Mouse (Mus musculus): ENCODE measurements at regions not wholly inside any gene's neighbourhood (a gene's known extent, or its start where the extent isn't known, plus 50 kb on each side); places are given as distances from the start of the nearest gene placed in this dataset.

- H3K4me3 ChIP-seq (ENCODE audit: control insufficient read depth in 1 of 2, insufficient read depth in 1 of 2, low read depth in 2 of 2, low read length in 2 of 2): no peak overlapping the region
- no peaks in the 10 kb centered on the region for H3K9me3 ChIP-seq (replicated peaks; ENCODE audit: insufficient read depth, low read length)
- H3K4me1 ChIP-seq (ENCODE audit: control insufficient read depth in 1 of 2, insufficient read depth in 2 of 2, low read length in 2 of 2): no peaks in the 10 kb centered on the region
- H3K9ac ChIP-seq (ENCODE audit: control insufficient read depth, low read depth, low read length, poor library complexity, severe bottlenecking): no peak overlapping the region
- H3K79me2 ChIP-seq (ENCODE audit: control insufficient read depth, insufficient read depth, low read length, poor library complexity): no peaks in the 10 kb centered on the region
- DNase-seq (ENCODE audit: low read depth, low spot score): no peak
- TF ChIP-seq ZKSCAN1 (IDR thresholded peaks at IDR 0.05; ENCODE audit: low read depth, low read length) (no peak), ZNF384 (IDR thresholded peaks at IDR 0.05; ENCODE audit: low read depth, low read length) (no peak), KAT2A (conservative IDR thresholded peaks at IDR 0.05; ENCODE audit: low read depth, low read length) (no peak), ZMIZ1 (IDR thresholded peaks at IDR 0.05; ENCODE audit: low read depth, low read length) (no peak), USF2 (IDR thresholded peaks at IDR 0.05; ENCODE audit: borderline replicate concordance in 1 of 2, insufficient read depth in 1 of 2, low read depth in 1 of 2, low read length in 2 of 2) (no peak), TAL1 (IDR thresholded peaks at IDR 0.05; ENCODE audit: low read length) (no peak), NRF1 (IDR thresholded peaks at IDR 0.05; ENCODE audit: insufficient read depth, low read depth, low read length, poor library complexity, severe bottlenecking) (no peak), CHD2 (IDR thresholded peaks at IDR 0.05; ENCODE audit: low read length) (no peak), ZC3H11A (IDR thresholded peaks at IDR 0.05; ENCODE audit: low read depth, low read length) (no peak), MAZ (IDR thresholded peaks at IDR 0.05; ENCODE audit: low read depth, low read length) (no peak), GABPA (IDR thresholded peaks at IDR 0.05; ENCODE audit: low read depth, low read length) (no peak), RCOR1 (IDR thresholded peaks at IDR 0.05; ENCODE audit: low read depth, low read length) (no peak), E2F4 (IDR thresholded peaks at IDR 0.05; ENCODE audit: borderline replicate concordance, low read depth, low read length) (no peak), SMC3 (IDR thresholded peaks at IDR 0.05; ENCODE audit: low read depth, low read length) (no peak), MXI1 (IDR thresholded peaks at IDR 0.05; ENCODE audit: low read depth, low read length) (no peak), POLR2A (IDR thresholded peaks at IDR 0.05; ENCODE audit: control insufficient read depth in 1 of 2, insufficient read depth in 1 of 2, low read depth in 1 of 2, low read length in 2 of 2, poor library complexity in 1 of 2) (no peak), GATA1 (IDR thresholded peaks at IDR 0.05; ENCODE audit: low read depth, low read length) (no peak)
- peaks cover 2 to 3% of the 10 kb centered on the region in 2 experiments; a peak in 3 of 4 replicates for H3K27me3 ChIP-seq (ENCODE audit: control insufficient read depth in 1 of 2, insufficient read depth in 2 of 2, low read length in 2 of 2)
- H3K27ac ChIP-seq (ENCODE audit: control insufficient read depth, low read depth, low read length): no peak overlapping the region
- no peaks in the 10 kb centered on the region for H3K36me3 ChIP-seq (ENCODE audit: control insufficient read depth in 1 of 2, insufficient read depth in 2 of 2, low read length in 2 of 2)
Measured at GRCm38 (mm10) chr5:64468307-64468706, 312.2 kb downstream of the Tbc1d1 start.

GRCm38 (mm10) chr5:64472008-64472407, 315.9 kb downstream of the Tbc1d1 start:
- Histone ChIP-seq H3K9me3 (replicated peaks; ENCODE audit: insufficient read depth, low read length) (no peaks in the 10 kb centered on the region), H3K9ac (ENCODE audit: control insufficient read depth, low read depth, low read length, poor library complexity, severe bottlenecking) (no peak overlapping the region), H3K27me3 (ENCODE audit: control insufficient read depth in 1 of 2, insufficient read depth in 2 of 2, low read length in 2 of 2) (no peaks in the 10 kb centered on the region), H3K4me3 (ENCODE audit: control insufficient read depth in 1 of 2, insufficient read depth in 1 of 2, low read depth in 2 of 2, low read length in 2 of 2) (no peak overlapping the region), H3K79me2 (ENCODE audit: control insufficient read depth, insufficient read depth, low read length, poor library complexity) (no peaks in the 10 kb centered on the region), H3K36me3 (ENCODE audit: control insufficient read depth in 1 of 2, insufficient read depth in 2 of 2, low read length in 2 of 2) (no peaks in the 10 kb centered on the region), H3K27ac (ENCODE audit: control insufficient read depth, low read depth, low read length) (no peak overlapping the region), H3K4me1 (ENCODE audit: control insufficient read depth in 1 of 2, insufficient read depth in 2 of 2, low read length in 2 of 2) (no peaks in the 10 kb centered on the region)
- no peak for DNase-seq (ENCODE audit: low read depth, low spot score)
- TF ChIP-seq ZNF384 (IDR thresholded peaks at IDR 0.05; ENCODE audit: low read depth, low read length): no peak
- no peak for TF ChIP-seq CHD2 (IDR thresholded peaks at IDR 0.05; ENCODE audit: low read length)
- no peak for TF ChIP-seq TCF12 (IDR thresholded peaks at IDR 0.05; ENCODE audit: low read depth, low read length)
- TF ChIP-seq POLR2AphosphoS5 (IDR thresholded peaks at IDR 0.05; ENCODE audit: borderline replicate concordance, low read depth, low read length): no peak
- no peak for TF ChIP-seq ELF1 (IDR thresholded peaks at IDR 0.05; ENCODE audit: low read depth, low read length)
- TF ChIP-seq NELFE (IDR thresholded peaks at IDR 0.05; ENCODE audit: low read depth, low read length): no peak
- TF ChIP-seq ZKSCAN1 (IDR thresholded peaks at IDR 0.05; ENCODE audit: low read depth, low read length): no peak
- no peak for TF ChIP-seq NRF1 (IDR thresholded peaks at IDR 0.05; ENCODE audit: insufficient read depth, low read depth, low read length, poor library complexity, severe bottlenecking)
- no peak for TF ChIP-seq MYC (IDR thresholded peaks at IDR 0.05; ENCODE audit: low read depth, low read length)
- TF ChIP-seq POLR2AphosphoS2 (IDR thresholded peaks at IDR 0.05; ENCODE audit: low read length): no peak
- no peak for TF ChIP-seq USF2 (IDR thresholded peaks at IDR 0.05; ENCODE audit: borderline replicate concordance in 1 of 2, insufficient read depth in 1 of 2, low read depth in 1 of 2, low read length in 2 of 2)
- TF ChIP-seq KAT2A (conservative IDR thresholded peaks at IDR 0.05; ENCODE audit: low read depth, low read length): no peak
- TF ChIP-seq MAFK (IDR thresholded peaks at IDR 0.05; ENCODE audit: borderline replicate concordance, low read depth, low read length): no peak
- TF ChIP-seq SIN3A (IDR thresholded peaks at IDR 0.05; ENCODE audit: low read length): no peak
- TF ChIP-seq JUND (IDR thresholded peaks at IDR 0.05; ENCODE audit: low read depth, low read length): no peak
- TF ChIP-seq CHD1 (IDR thresholded peaks at IDR 0.05; ENCODE audit: low read depth, low read length): no peak

Measured in MEL (cell line).